Mouse (Mus musculus) embryonic fibroblast, embryonic 13.5 days (primary cell): Measurements from ENCODE around the gene Frmd4a.

Experiments
- CTCF ChIP-seq: IDR thresholded peaks from 2 replicates; pipeline ENCODE4 v1.5.1; 2011; ENCODE audit warnings: mild to moderate bottlenecking, control low read depth, low read length, moderate library complexity, borderline replicate concordance; ENCODE audit not compliant: insufficient read depth
- POLR2A ChIP-seq: IDR thresholded peaks from 2 replicates; pipeline ENCODE4 v1.6.1; 2011; ENCODE audit warnings: low read depth, mild to moderate bottlenecking, control low read depth, low read length, moderate library complexity

DNA sequence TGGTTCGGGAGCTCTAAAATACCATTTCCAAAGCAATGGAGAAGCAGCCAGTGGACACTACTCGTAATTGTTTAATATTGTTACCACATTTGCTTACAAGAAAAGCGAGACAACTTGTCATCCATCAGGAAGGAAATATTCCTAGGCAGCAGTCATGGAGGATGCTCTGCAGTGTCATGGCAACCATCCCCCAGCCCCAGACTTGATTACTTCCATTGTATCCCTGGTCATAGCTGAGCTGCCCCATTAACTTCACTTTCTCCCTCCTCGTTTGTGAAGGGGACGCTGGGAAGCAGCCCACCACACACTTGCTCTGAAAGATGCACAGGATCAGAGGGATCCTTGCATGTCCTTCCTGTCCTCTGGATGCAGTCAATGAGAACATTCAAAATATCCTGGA, 173.5 kb downstream of the Frmd4a start:
- TF ChIP-seq CTCF: no peak
- TF ChIP-seq POLR2A: no peak
